Mouse (Mus musculus): ENCODE data around the gene Gltpd2.

Gltpd2 gene

DNA sequence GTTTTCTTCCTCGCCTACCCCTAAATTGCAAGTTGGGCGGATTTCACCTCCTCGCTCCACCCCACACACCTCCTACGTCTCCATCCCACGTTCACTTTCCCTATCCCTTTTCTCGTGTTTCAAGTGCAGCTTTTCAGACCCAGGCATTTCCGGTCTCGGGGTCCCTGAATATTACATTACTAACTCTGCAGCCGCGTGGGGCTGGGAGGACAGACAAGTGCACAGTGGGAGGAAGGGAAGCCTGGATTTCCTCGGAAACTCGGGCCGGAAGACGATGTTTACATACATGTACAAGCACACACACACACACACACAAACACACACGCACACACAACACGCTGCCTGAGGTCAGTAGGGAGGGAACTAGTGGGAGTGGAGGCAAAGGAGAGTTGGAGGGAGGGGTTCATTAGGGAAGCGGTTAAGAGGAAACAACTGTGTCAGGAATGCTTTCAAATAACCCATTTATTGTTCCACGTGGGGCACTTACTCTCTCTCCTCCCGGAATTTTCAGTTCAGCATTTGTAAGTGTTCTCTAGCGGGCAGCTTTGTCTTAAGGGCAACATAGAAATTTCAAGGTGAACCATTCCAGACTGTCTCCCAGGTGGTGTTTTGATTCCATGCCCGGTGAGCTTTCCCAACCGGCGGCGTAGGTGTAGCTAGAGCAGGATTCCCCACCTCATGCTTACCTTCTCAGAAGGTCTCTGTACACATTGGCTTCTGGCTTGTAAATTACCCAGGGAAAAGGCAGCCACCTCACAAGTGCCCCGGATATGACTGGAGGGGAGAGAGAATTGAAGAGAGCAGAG is 44.7 kb downstream of the Gltpd2 start:
- in situ Hi-C loops (cut with MboI), result no loop called here

DNA sequence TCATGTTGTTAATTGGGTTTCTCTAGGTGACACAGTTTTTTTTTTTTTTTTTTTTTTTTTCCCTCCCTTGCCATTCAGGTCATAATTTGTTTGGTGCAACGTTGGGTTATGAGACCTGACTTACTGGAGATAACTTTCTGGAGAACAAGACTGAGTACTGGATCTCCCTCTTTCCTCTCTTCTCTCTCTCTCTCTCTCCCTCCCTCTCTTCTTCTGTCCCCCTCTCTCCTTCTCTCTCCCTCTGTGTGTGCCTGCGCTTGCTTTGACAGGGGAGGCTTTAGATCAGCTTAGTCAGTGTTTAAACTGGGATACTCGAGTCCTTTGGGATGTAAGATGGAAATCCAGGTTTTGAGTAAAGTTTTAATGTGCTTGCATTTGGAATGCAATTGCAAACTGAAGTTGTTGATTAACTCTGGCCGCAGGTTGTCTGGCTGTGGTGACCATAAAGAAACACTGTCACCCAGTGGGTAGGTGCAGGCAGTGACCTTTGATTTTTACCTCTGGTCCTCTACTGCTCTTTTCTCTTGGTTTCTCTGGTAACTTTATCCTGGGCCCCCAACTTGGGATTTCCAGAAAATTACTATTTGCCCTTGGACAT is 45.4 kb downstream of the Gltpd2 start:
- in situ Hi-C loops (cut with MboI), result no loop called here

DNA sequence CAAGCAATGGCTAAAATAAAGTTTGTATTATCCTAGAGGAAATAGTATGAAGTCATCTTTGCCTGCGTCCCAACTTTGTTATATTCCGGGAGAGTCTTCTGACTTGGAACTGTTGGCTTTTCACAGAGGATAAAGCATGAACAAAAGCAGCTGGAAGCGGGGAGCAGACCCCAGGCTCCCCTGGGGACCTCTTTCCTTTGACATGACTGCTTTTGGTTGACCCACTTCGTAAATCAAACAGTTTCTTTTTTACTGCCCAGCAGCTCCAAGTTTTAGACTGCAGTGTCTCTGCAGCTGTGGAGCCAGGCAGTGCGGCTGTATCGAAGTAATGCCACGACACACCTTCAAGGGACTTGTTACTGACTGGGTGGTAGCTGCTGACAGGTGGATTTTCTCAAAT is 47.6 kb downstream of the Gltpd2 start:
- in situ Hi-C loops (cut with MboI), result no loop called here
